Mouse (Mus musculus) spleen, postnatal 10 days (tissue): Measurements from ENCODE around the gene Sh3rf1.

Experiments used
- DNase-seq, 2 experiments: peaks; one replicate each; pipeline ENCODE4 v3.0.0; 2021 to 2022; ENCODE audit warnings: low spot score in 2 of 2

The Sh3rf1 gene

DNA sequence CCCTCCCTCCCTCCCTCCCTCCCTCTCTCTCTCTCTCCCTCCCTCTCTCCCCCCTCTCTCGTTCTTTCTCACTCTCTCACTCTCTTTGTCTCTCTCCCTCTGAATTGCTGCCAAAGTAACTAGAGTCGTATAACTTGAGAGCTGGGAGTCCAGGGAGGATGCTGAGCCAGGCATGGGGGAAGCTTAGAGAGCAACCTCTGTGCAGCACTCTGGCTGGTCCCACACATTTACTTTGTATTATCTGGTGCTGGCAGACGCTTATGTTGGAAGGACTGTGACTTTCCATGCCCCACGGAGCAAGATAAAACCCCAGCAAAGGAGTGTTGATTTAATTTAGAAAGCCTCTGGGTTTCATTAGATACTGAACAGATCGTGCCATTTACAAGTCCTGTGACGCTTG is 196.5 kb downstream of the Sh3rf1 start:
- no peak for DNase-seq

- no peak for DNase-seq
Measured at GRCm38 (mm10) chr8:61421606-61422005, 197.9 kb downstream of the Sh3rf1 start.

DNA sequence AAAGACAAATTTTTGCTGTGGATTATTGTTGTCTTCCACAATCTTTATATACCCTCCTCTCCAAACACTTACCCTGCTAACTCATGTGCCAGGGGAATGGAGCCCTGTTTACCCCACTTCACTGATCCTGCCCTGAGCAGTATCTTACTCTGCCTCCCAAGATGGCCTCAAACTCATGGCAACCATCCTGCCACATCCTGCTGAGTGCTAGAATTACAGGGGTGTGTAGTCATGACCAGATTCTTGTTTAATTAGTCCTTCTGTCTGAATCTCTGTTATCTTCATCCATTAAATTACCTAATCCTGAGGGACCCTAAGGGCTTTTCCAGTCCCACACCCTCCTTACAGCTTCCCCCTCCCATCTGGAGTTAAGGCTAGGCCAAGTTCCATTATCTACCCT is 201.5 kb downstream of the Sh3rf1 start:
- DNase-seq: no peak

- no peak for DNase-seq
Measured at GRCm38 (mm10) chr8:61426072-61426471, 202.4 kb downstream of the Sh3rf1 start.

DNA sequence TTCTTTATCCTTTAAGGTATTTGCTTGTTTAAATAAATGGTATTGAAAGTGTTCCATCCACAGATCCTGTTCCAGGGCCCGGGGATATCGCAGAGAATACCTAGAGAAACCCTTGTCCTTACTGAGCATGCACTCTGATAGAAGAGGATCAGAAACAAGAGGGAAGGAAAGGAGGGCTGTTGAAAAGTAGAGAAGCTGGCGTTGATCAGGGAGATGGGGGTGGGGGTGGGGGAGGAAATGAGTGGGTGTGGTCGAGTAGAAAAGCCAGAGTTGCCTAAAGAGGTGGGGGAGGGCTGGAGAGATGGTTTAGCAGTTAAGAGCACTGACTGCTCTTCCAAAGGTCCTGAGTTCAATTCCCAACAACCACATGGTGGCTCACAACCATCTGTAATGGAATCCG is 203.0 kb downstream of the Sh3rf1 start:
- no peak for DNase-seq

DNA sequence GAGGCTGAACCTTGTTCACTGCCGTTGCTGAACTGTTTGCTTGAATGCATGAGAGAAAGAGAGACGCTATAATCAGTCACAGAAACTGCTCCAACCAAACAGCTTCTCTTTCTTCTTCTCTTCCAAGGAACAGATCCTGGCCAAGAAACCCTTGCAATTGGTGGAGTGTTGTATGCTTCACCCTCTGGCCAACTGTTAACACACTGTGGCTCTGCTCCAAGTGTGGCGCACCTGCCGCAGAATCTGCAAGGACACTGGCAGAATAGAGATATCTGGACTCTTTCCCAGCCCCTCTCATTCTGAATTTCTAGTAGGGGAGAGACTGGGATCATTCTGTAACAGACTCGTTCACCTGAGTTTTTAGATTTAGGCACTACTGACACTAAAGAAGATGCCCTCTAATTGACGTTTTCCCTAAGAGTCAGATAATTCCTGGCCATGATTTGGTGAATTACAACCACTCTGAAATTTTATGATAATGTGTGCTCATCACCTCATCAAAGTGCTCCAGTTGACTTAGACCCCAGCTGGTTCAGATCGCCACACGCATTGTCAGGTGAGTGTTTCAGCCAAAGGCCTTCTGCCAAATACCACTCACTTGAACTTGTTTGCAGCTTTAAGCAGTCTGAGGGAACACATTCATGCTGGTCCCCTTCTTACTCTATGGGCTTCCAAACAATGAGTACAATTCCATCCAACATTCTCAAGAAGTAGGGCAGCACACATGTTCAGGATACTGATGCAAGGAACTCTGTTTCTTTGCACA is 204.4 kb downstream of the Sh3rf1 start:
- no peak for DNase-seq

DNA sequence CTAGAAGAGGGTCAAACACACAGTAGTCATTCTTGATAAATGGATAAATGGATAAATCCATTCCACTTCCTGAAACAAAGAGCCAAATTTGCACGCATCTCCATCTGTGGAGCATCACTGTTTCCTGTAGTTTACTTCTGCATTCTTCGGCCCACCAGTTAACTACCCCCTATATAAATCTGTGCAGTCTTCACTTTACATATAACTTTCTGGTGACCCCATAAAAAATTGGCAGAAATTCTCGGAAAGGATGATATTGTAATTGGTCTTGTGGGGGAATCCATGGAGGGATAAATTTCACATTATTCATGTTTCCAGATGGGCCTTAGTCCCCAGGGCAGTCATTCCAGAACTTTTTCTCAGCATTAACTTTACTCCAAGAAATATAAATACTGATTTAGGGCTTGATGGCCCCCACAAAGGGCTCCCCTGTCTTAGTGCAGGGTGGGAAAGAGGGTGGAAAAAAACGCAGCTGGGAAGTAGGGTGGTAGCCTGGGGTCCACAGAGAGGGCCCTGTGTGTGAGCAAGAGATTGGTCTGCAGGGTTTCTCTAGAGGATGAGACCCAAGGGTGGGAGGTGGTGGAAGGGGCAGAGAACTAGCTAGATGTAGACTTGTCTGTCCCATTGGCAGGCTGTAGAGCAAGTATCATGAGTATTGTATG is 205.3 kb downstream of the Sh3rf1 start:
- DNase-seq: no peak

DNA sequence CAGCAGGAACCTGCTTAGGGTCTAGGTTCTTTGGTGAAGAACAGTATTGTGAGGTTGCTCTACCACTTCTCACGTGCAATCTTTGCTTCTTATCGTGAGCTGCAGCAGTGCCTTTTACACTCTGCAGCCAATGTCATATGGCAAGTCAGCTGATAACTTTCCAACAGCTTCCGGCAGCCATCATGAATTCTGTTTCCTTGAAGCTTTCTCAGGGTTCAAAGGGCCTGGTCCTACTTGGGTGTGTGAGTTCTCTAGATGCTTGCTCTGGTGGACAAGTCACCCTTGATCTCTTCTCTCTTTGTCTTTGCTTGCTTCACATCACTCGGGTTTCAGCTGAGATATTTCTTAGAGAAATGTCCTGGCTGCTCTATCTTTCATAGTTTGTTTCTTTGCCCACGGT is 211.8 kb downstream of the Sh3rf1 start:
- DNase-seq: no peak

DNA sequence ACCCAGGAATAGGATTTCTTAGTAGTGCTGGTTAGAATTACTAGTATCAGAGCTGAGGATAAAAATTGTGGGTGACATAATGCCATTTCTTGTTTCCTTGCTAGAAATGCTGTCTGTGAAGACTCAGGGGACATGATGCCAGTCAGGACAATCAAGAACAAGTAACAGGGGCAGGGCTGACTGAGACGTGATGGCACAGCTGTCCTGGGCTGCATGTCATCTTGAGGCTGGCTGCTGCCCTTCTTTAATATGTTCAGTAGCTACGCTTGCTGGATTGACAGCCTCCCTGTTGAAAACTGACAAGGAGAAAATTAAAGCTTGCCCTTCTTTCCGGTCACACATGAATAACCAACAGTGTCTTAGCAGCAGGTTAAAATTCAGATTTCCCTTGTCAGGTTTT is 212.5 kb downstream of the Sh3rf1 start:
- DNase-seq: no peak

DNA sequence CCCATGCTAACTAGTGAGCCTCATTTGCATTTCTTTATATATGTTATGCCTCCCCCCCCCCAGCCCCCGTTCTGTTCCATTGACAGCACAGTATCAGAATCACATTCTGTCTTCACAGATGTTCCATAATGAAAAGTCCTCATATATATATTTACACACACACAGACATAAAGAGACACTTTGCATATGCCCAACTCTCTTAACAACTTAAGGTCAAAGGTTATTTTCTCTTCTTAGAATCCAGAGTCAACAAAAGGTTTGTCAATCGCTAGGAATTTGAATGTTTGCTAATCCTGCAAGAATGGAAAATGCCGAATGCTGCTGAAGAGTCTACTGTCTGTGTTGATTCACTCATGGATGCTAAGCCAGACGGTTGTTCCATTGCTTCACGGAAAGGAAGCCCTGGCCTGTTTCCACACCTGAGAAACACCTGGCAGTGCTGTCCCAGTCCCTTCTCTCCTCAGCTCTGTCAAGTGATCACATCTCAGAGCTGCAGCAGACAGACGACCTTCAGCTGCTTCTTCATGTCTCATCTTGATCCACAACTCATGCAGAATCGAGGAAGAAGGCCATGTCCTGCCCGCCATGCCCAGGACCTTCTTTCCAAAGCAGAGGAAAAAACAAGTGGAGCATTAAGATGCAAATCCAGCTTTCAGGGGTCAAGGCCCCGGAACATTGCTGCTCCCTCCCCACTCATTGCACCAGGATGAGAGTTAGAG is 213.1 kb downstream of the Sh3rf1 start:
- no peak for DNase-seq

GRCm38 (mm10) chr8:61437305-61437605 is 213.6 kb downstream of the Sh3rf1 start:
- no peak for DNase-seq

DNA sequence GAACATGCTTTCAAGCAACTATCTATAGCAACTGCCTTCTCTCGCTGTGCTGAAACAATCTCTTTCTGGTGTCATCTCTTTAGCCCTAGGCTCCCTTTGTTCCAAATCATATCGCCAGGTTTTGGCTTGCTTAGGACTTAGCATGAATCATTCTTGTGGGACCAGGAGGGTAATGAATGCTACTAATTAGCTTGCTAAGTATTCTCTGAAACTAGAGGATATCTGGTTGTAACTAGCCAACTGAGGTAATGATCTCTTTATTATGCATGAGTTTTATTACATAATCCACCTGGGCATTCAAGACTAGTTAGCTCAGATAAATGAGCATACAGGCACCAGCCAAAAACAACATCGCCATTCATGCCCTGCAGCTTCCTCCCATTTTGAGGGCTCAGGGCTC is 219.3 kb downstream of the Sh3rf1 start:
- DNase-seq: no peak

DNA sequence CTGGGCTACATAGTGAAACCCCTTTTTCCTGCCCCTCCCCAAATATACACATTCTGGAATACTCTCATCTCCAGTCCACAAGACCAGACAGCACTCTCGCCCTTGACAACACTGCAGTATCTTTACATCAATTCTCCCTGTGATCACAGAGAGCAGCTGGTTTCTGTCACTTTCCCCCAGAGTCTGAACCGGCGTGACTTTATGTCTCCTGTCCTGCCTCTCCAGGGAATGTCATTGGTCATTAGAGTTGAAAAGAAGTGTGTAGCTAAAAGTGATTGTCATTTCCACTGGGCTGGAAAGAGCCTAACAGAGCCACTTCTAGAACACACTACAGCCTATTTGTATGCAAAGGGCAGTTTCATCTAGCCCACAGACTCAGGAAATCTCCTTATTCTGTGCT is 220.7 kb downstream of the Sh3rf1 start:
- DNase-seq: no peak
